Mouse (Mus musculus) gastrocnemius, adult 2 months (tissue): Measurements from ENCODE around the gene Vav2. TPM values are rescaled to one million over a fixed set of nuclear protein-coding genes. Genes with fewer than 3 reads are reported as not detected.
A peak's percentile ranks its signal among the peaks of the same experiment; 100 is the strongest.

Experiments used
- DNase-seq: peaks from one replicate; pipeline ENCODE4 v3.0.0; 2022
- H3K27ac ChIP-seq: fragments of 200-600 bp; 2 replicates; pipeline ENCODE4 v1.8.1; 2022; ENCODE audit warnings: mild to moderate bottlenecking
- H3K4me3 ChIP-seq: fragments of 200-600 bp; 2 replicates; pipeline ENCODE4 v1.8.1; 2022; ENCODE audit warnings: mild to moderate bottlenecking, moderate library complexity
- CTCF ChIP-seq: fragments of 200-600 bp; IDR thresholded peaks from 2 replicates; pipeline ENCODE4 v1.8.1; 2022; ENCODE audit warnings: antibody characterized with exemption, mild to moderate bottlenecking, moderate library complexity
- intact Hi-C: fragments of 180-260 bp; cut with DNase I; formaldehyde crosslinking; loops from one replicate; pipeline ENCODE4 v1.15.1; 2025
- total RNA-seq, 2 experiments: library from RNA; stranded (reverse); gene quantifications; 2 replicates each; pipeline ENCODE4 v1.2.3; 2021

Gene Vav2
- total RNA-seq, 2 experiments from 2014 or later: 2.0 to 4.3 TPM

DNA sequence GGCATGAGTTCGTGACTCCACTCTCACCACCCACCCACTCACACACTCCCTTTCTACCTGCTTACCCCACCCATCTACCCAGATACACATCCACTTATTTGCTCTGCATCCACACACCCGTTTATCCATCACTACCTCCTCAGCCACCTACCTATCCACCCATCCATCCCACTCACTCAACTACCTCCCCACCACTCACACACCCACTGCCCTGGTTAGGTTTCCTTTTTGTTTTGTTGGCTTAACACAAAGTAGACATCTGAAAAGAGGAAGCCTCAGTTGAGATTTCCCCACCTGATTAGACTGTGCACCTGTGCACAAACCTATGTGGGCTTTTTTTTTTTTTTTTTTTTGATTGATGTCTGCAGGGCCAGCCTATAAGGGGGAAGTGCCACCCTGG, 5.8 kb upstream of the Vav2 start:
- no peak for TF ChIP-seq CTCF
- DNase-seq: no peak
- intact Hi-C loops: no loop called here
- Histone ChIP-seq H3K27ac (no peak overlapping the region), H3K4me3 (no peak overlapping the region)

DNA sequence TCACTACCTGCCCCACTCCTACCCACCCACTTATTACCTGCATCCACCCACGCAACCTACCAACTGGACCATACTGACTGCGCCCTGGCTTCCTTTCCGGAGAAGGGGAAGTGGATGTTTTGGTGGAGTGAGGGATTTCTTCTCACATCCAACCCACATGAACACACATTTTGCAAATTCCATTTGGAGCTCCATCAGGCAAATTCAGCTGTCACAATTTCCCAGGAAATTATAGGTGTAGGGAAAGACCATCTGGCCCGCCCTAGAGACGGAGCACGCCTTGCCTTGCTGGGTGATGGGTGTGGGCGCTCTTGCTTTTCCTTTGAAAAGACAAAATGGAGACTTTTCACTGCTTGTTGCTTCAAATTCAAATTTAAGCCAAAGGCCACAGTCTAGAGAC, 3.8 kb upstream of the Vav2 start:
- Histone ChIP-seq H3K4me3 (no peak overlapping the region), H3K27ac (no peak overlapping the region)
- DNase-seq: no peak
- TF ChIP-seq CTCF: no peak
- intact Hi-C loops: no loop called here

- intact Hi-C loops: loop anchor here (1.0 kb wide), 1 partner anchor 139 kb away; no protein-coding TSS in a partner anchor
- Histone ChIP-seq H3K27ac (no peak overlapping the region), H3K4me3 (no peak overlapping the region)
- peak; percentile 100 for TF ChIP-seq CTCF
- peak; percentile 86 for DNase-seq
Observed at GRCm38 (mm10) chr2:27428071-27428470, 1.2 kb upstream of the Vav2 start.

DNA sequence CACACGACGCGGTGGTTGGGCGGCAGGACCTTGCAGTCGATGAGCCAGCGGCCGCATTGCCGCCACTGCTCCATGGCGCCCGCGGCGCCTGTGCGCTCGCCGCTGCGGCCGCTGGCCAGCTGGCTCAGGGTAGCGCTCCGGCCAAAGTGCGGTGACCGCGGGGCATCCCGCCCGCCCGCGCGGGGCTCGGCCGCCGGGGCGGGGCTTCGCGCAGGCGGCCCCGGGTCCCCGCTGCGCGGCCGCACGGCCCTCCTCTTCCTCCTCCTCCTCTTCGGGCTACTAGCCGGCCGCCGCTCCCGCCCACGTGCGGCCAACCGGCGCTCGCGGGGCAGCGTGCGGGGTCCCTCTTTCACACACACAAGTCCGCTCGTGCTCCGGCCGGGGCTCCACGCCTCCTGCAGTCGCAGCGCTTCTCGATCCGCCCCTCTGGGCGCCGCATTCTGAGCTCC, 403 bp downstream of the Vav2 start:
- DNase-seq: peak; percentile 82
- no peak for TF ChIP-seq CTCF
- intact Hi-C loops: no loop called here
- Histone ChIP-seq H3K27ac (peak overlapping the region; percentile 91), H3K4me3 (peak overlapping the region; percentile 99)

GRCm38 (mm10) chr2:27425751-27426405, 955 bp downstream of the Vav2 start:
- TF ChIP-seq CTCF: no peak
- DNase-seq: peak; percentile 56
- intact Hi-C loops: no loop called here
- Histone ChIP-seq H3K27ac (peak overlapping the region; percentile 91), H3K4me3 (peak overlapping the region; percentile 99)

- DNase-seq: no peak
- TF ChIP-seq CTCF: no peak
- Histone ChIP-seq H3K4me3 (peak overlapping the region; percentile 99), H3K27ac (peak overlapping the region; percentile 91)
- intact Hi-C loops: no loop called here
Observed at GRCm38 (mm10) chr2:27425161-27425611, 1.6 kb downstream of the Vav2 start.

GRCm38 (mm10) chr2:27423596-27423995, 3.2 kb downstream of the Vav2 start:
- TF ChIP-seq CTCF: no peak
- intact Hi-C loops: no loop called here
- Histone ChIP-seq H3K4me3 (no peak overlapping the region), H3K27ac (no peak overlapping the region)
- DNase-seq: no peak

GRCm38 (mm10) chr2:27421293-27422068, 5.4 kb downstream of the Vav2 start:
- no peak for DNase-seq
- no peak overlapping the region for H3K27ac ChIP-seq
- no peak for TF ChIP-seq CTCF
- H3K4me3 ChIP-seq: no peak overlapping the region
- intact Hi-C loops: no loop called here

- Histone ChIP-seq H3K27ac (peak overlapping the region; percentile 51), H3K4me3 (no peak overlapping the region)
- no peak for TF ChIP-seq CTCF
- DNase-seq: no peak
- intact Hi-C loops: no loop called here
Observed at GRCm38 (mm10) chr2:27418577-27419070, 8.2 kb downstream of the Vav2 start.

- intact Hi-C loops: no loop called here
- no peak for TF ChIP-seq CTCF
Observed at GRCm38 (mm10) chr2:27417648-27418153, 9.1 kb downstream of the Vav2 start.

GRCm38 (mm10) chr2:27416425-27416824, 10.4 kb downstream of the Vav2 start:
- TF ChIP-seq CTCF: no peak
- DNase-seq: peak; percentile 69
- Histone ChIP-seq H3K4me3 (no peak overlapping the region), H3K27ac (peak overlapping the region; percentile 83)
- intact Hi-C loops: no loop called here

More at GRCm38 (mm10) chr2:27417648-27418153, 9.1 kb downstream of the Vav2 start:
- no peak overlapping the region for H3K4me3 ChIP-seq
- DNase-seq: no peak
- peak overlapping the region; percentile 51 for H3K27ac ChIP-seq

GRCm38 (mm10) chr2:27415060-27415783, 11.6 kb downstream of the Vav2 start:
- no peak overlapping the region for H3K4me3 ChIP-seq
- no peak for DNase-seq
- intact Hi-C loops: no loop called here
- peak overlapping the region; percentile 83 for H3K27ac ChIP-seq
- TF ChIP-seq CTCF: no peak
